Mouse (Mus musculus) thymus, adult 2 months (tissue): ENCODE measurements around the gene Pip4k2a. TPM values are rescaled to one million over a fixed set of nuclear protein-coding genes. Genes with fewer than 3 reads are reported as not detected.

Source experiments
- DNase-seq: peaks from one replicate; pipeline ENCODE4 v3.0.0; 2021
- H3K27ac ChIP-seq: fragments of 200-500 bp; 2 replicates; pipeline ENCODE4 v1.5.1; 2012; ENCODE audit warnings: low read length, control low read depth; ENCODE audit not compliant: control insufficient read depth, insufficient read depth
- H3K27me3 ChIP-seq: fragments of 200-500 bp; 2 replicates; pipeline ENCODE4 v1.6.1; 2012; ENCODE audit warnings: mild to moderate bottlenecking, low read length, moderate library complexity, mixed read lengths; ENCODE audit not compliant: control insufficient read depth, insufficient read depth
- H3K36me3 ChIP-seq: fragments of 200-500 bp; 2 replicates; pipeline ENCODE4 v1.6.1; 2012; ENCODE audit warnings: mild to moderate bottlenecking, low read length, moderate library complexity; ENCODE audit not compliant: control insufficient read depth, insufficient read depth
- H3K4me1 ChIP-seq: fragments of 200-500 bp; replicated peaks from 2 replicates; pipeline ENCODE4 v1.6.1; 2012; ENCODE audit warnings: low read length; ENCODE audit not compliant: control insufficient read depth, insufficient read depth
- H3K4me3 ChIP-seq: fragments of 200-500 bp; 2 replicates; pipeline ENCODE4 v1.5.1; 2012; ENCODE audit warnings: mild to moderate bottlenecking, low read length, control low read depth, moderate library complexity; ENCODE audit not compliant: control insufficient read depth, insufficient read depth
- CTCF ChIP-seq: fragments of 200-500 bp; IDR thresholded peaks from 2 replicates; pipeline ENCODE4 v1.5.1; 2012; ENCODE audit warnings: mild to moderate bottlenecking, control low read depth, low read length, moderate library complexity, borderline replicate concordance; ENCODE audit not compliant: control insufficient read depth, poor library complexity, insufficient read depth; ENCODE audit errors: extremely low read depth
- POLR2A ChIP-seq: fragments of 200-500 bp; IDR thresholded peaks from 2 replicates; pipeline ENCODE4 v1.6.1; 2012; ENCODE audit warnings: mild to moderate bottlenecking, low read length, control low read depth, moderate library complexity; ENCODE audit not compliant: control insufficient read depth, poor library complexity, insufficient read depth; ENCODE audit errors: extremely low read depth
- WGBS: fragments of 180-500 bp; shearing (Covaris S2); methylation state at CpG from one replicate; pipeline ENCODE4 v1.1.7; 2018; 5-methylcytosine and 5-hydroxymethylcytosine counted together
- polyA plus RNA-seq: library from polyadenylated mRNA; depleted of rRNA; stranded (reverse); fragments of >200 nt; gene quantifications from 2 replicates; pipeline ENCODE4 v1.2.3, GENCODE M21; 2012

Pip4k2a gene
- polyA plus RNA-seq, 1 experiment = 61.2 TPM

- no peaks in the 10 kb centered on the region for H3K36me3 ChIP-seq
- 92% methylated on average over 3 of the region's 3 CpGs for WGBS
- peaks cover 51% of the 10 kb centered on the region for H3K4me1 ChIP-seq
- no peak for TF ChIP-seq CTCF
- TF ChIP-seq POLR2A = no peak
- H3K27ac ChIP-seq = no peak overlapping the region
- no peak for DNase-seq
- H3K4me3 ChIP-seq = no peak overlapping the region
- H3K27me3 ChIP-seq = no peaks in the 10 kb centered on the region
Measured at GRCm38 (mm10) chr2:18965108-18965507, 32.8 kb downstream of the Pip4k2a start.

- Histone ChIP-seq H3K27me3 (no peaks in the 10 kb centered on the region), H3K36me3 (no peaks in the 10 kb centered on the region), H3K27ac (no peak overlapping the region), H3K4me3 (no peak overlapping the region), H3K4me1 (peaks cover 53% of the 10 kb centered on the region)
- DNase-seq = no peak
- no peak for TF ChIP-seq CTCF
- no peak for TF ChIP-seq POLR2A
- 55% methylated on average over 13 of the region's 13 CpGs for WGBS
Measured at GRCm38 (mm10) chr2:18963286-18964040, 34.5 kb downstream of the Pip4k2a start.

GRCm38 (mm10) chr2:18962502-18962901 lies 35.4 kb downstream of the Pip4k2a start:
- Histone ChIP-seq H3K27me3 (no peaks in the 10 kb centered on the region), H3K27ac (no peak overlapping the region), H3K4me3 (no peak overlapping the region), H3K4me1 (peaks cover 57% of the 10 kb centered on the region), H3K36me3 (no peaks in the 10 kb centered on the region)
- WGBS = 30% methylated on average over 3 of the region's 3 CpGs
- DNase-seq = no peak
- TF ChIP-seq CTCF (no peak), POLR2A (no peak)

GRCm38 (mm10) chr2:18960376-18960973 lies 37.5 kb downstream of the Pip4k2a start:
- Histone ChIP-seq H3K27me3 (no peaks in the 10 kb centered on the region), H3K36me3 (no peaks in the 10 kb centered on the region), H3K27ac (no peak overlapping the region), H3K4me1 (peaks cover 59% of the 10 kb centered on the region), H3K4me3 (no peak overlapping the region)
- WGBS = 85% methylated on average over 7 of the region's 7 CpGs
- DNase-seq = no peak
- TF ChIP-seq CTCF = no peak
- TF ChIP-seq POLR2A = no peak

GRCm38 (mm10) chr2:18959558-18959957 lies 38.4 kb downstream of the Pip4k2a start:
- Histone ChIP-seq H3K4me1 (peaks cover 61% of the 10 kb centered on the region), H3K36me3 (no peaks in the 10 kb centered on the region), H3K27me3 (no peaks in the 10 kb centered on the region), H3K27ac (peak overlapping the region; percentile 4; the same call in 1 of the 2 replicates), H3K4me3 (no peak overlapping the region)
- no peak for TF ChIP-seq POLR2A
- TF ChIP-seq CTCF = no peak
- WGBS = 17% methylated on average over 5 of the region's 5 CpGs
- DNase-seq = no peak

GRCm38 (mm10) chr2:18959008-18959407 lies 38.9 kb downstream of the Pip4k2a start:
- H3K4me1 ChIP-seq = peaks cover 61% of the 10 kb centered on the region
- H3K36me3 ChIP-seq = no peaks in the 10 kb centered on the region
- no peak overlapping the region for H3K4me3 ChIP-seq
- TF ChIP-seq POLR2A = no peak
- TF ChIP-seq CTCF = no peak
- DNase-seq = no peak
- WGBS = 19% methylated on average over 6 of the region's 6 CpGs
- no peaks in the 10 kb centered on the region for H3K27me3 ChIP-seq
- peak overlapping the region; percentile 4; the same call in 1 of the 2 replicates for H3K27ac ChIP-seq

- H3K27me3 ChIP-seq = no peaks in the 10 kb centered on the region
- no peaks in the 10 kb centered on the region for H3K36me3 ChIP-seq
- H3K4me1 ChIP-seq = peaks cover 59% of the 10 kb centered on the region
- no peak for DNase-seq
- no peak for TF ChIP-seq POLR2A
- TF ChIP-seq CTCF = no peak
- 42% methylated on average over 5 of the region's 5 CpGs for WGBS
- H3K4me3 ChIP-seq = no peak overlapping the region
- no peak overlapping the region for H3K27ac ChIP-seq
Measured at GRCm38 (mm10) chr2:18958501-18958900, 39.4 kb downstream of the Pip4k2a start.
